Mouse (Mus musculus) MEL (cell line): ENCODE results near the gene Ldb1.

Source experiments
- CTCF ChIP-seq, 3 experiments: IDR thresholded peaks in 2 of 3; conservative IDR thresholded peaks in 1 of 3; 2 replicates each; pipeline ENCODE4 v1.5.1; 2011 to 2012; ENCODE audit warnings: low read length in 3 of 3, low read depth in 2 of 3, mild to moderate bottlenecking in 2 of 3, improper control_type of control experiment in 1 of 3, inconsistent platforms in 1 of 3, mixed read lengths in 1 of 3, moderate library complexity in 1 of 3; ENCODE audit not compliant: control insufficient read depth in 1 of 3, insufficient read depth in 1 of 3, poor library complexity in 1 of 3, severe bottlenecking in 1 of 3
- EP300 ChIP-seq, 2 experiments: IDR thresholded peaks; 2 replicates each; pipeline ENCODE4 v1.6.1; 2011; ENCODE audit warnings: improper control_type of control experiment in 2 of 2, low read length in 2 of 2, low read depth in 1 of 2, mild to moderate bottlenecking in 1 of 2
- GATA1 ChIP-seq: IDR thresholded peaks from 2 replicates; pipeline ENCODE4 v1.6.1; 2011; ENCODE audit warnings: low read depth, low read length, improper control_type of control experiment
- MAX ChIP-seq: IDR thresholded peaks from 2 replicates; pipeline ENCODE4 v1.6.1; 2011; ENCODE audit warnings: low read length, improper control_type of control experiment
- MYC ChIP-seq: IDR thresholded peaks from 2 replicates; pipeline ENCODE4 v1.6.1; 2011; ENCODE audit warnings: low read depth, mild to moderate bottlenecking, low read length, improper control_type of control experiment, moderate library complexity
- POLR2A ChIP-seq, 2 experiments: IDR thresholded peaks; 2 replicates each; pipeline ENCODE4 v1.6.1; 2011 to 2012; ENCODE audit warnings: low read length in 2 of 2, mild to moderate bottlenecking in 2 of 2, control low read depth in 1 of 2, improper control_type of control experiment in 1 of 2, low read depth in 1 of 2, moderate library complexity in 1 of 2; ENCODE audit not compliant: control insufficient read depth in 1 of 2, insufficient read depth in 1 of 2, poor library complexity in 1 of 2
- POLR2AphosphoS2 ChIP-seq: IDR thresholded peaks from 2 replicates; pipeline ENCODE4 v1.6.1; 2011; ENCODE audit warnings: low read length, improper control_type of control experiment
- ZMIZ1 ChIP-seq: IDR thresholded peaks from 2 replicates; pipeline ENCODE4 v1.6.1; 2012; ENCODE audit warnings: low read depth, mild to moderate bottlenecking, inconsistent platforms, low read length, improper control_type of control experiment, moderate library complexity

GRCm38 (mm10) chr19:45991171-45991570, 53.8 kb downstream of the Ldb1 start:
- TF ChIP-seq EP300 (IDR thresholded peaks at IDR 0.05; ENCODE audit: low read depth in 1 of 2, low read length in 2 of 2): no peak
- TF ChIP-seq MYC: no peak
- no peak for TF ChIP-seq MAX
- no peak for TF ChIP-seq POLR2AphosphoS2
- TF ChIP-seq GATA1: no peak
- TF ChIP-seq CTCF (IDR thresholded peaks at IDR 0.05 in 2 of 3, conservative IDR thresholded peaks at IDR 0.05 in 1 of 3; ENCODE audit: control insufficient read depth in 1 of 3, insufficient read depth in 1 of 3, low read depth in 2 of 3, low read length in 3 of 3, poor library complexity in 1 of 3, severe bottlenecking in 1 of 3): no peak
- no peak for TF ChIP-seq POLR2A (IDR thresholded peaks at IDR 0.05; ENCODE audit: control insufficient read depth in 1 of 2, insufficient read depth in 1 of 2, low read depth in 1 of 2, low read length in 2 of 2, poor library complexity in 1 of 2)
- TF ChIP-seq ZMIZ1: no peak
